Mouse (Mus musculus) intestine, embryonic 14.5 days (tissue): ENCODE results near the gene Card10. TPM values are rescaled to one million over a fixed set of nuclear protein-coding genes. Genes with fewer than 3 reads are reported as not detected.

ENCODE experiments used
- ATAC-seq: fragments of 200-750 bp; cut with Nextera tagmentation; replicated peaks from 2 replicates; pipeline ENCODE4 v1.8.0; 2017; ENCODE audit warnings: low read depth, moderate number of reproducible peaks, moderate TSS enrichment, moderate library complexity; ENCODE audit not compliant: low FRiP score, low TSS enrichment
- DNase-seq: peaks from one replicate; pipeline ENCODE4 v3.0.0-alpha.2; 2018; ENCODE audit warnings: low spot score
- H3K27ac ChIP-seq: fragments of 300-500 bp; sonication (generic); 2 replicates; pipeline ENCODE4 v1.5.1; 2014; ENCODE audit warnings: low read depth, mild to moderate bottlenecking, control low read depth
- H3K27me3 ChIP-seq: fragments of 300-500 bp; sonication (generic); replicated peaks from 2 replicates; pipeline ENCODE4 v1.6.1; 2014; ENCODE audit warnings: low read length, control low read depth; ENCODE audit not compliant: control insufficient read depth, insufficient read depth
- H3K36me3 ChIP-seq: fragments of 300-500 bp; sonication (generic); 2 replicates; pipeline ENCODE4 v1.6.1; 2014; ENCODE audit warnings: low read length, control low read depth; ENCODE audit not compliant: control insufficient read depth, insufficient read depth
- H3K4me1 ChIP-seq: fragments of 300-500 bp; sonication (generic); replicated peaks from 2 replicates; pipeline ENCODE4 v1.6.1; 2014; ENCODE audit warnings: low read length, control low read depth, mixed read lengths; ENCODE audit not compliant: control insufficient read depth, insufficient read depth
- H3K4me2 ChIP-seq: fragments of 300-500 bp; sonication (generic); 2 replicates; pipeline ENCODE4 v1.6.1; 2014; ENCODE audit warnings: low read length
- H3K4me3 ChIP-seq: fragments of 300-500 bp; sonication (generic); 2 replicates; pipeline ENCODE4 v1.5.1; 2014; ENCODE audit warnings: low read depth, low read length, control low read depth, mixed read lengths
- H3K9ac ChIP-seq: fragments of 300-500 bp; sonication (generic); 2 replicates; pipeline ENCODE4 v1.6.1; 2014; ENCODE audit warnings: mild to moderate bottlenecking, low read length
- H3K9me3 ChIP-seq: fragments of 300-500 bp; sonication (generic); 2 replicates; pipeline ENCODE4 v1.6.1; 2016; ENCODE audit warnings: low read length, control low read depth; ENCODE audit not compliant: control insufficient read depth
- WGBS: fragments of 180-500 bp; shearing (Covaris S2); extraction: QIAGEN DNeasy Blood & Tissue Kit; methylation state at CpG from one replicate; pipeline ENCODE4 v1.1.7; 2014; 5-methylcytosine and 5-hydroxymethylcytosine counted together
- polyA plus RNA-seq: library from polyadenylated mRNA; unstranded; fragments of >200 nt; fragmentation: Nextera tagmentation; extraction: Ambion mirVana; gene quantifications from 2 replicates; pipeline ENCODE4 v1.2.1, GENCODE M21; 2014

Gene Card10
- polyA plus RNA-seq, 1 experiment from 2014 or later = 8.6 TPM

DNA sequence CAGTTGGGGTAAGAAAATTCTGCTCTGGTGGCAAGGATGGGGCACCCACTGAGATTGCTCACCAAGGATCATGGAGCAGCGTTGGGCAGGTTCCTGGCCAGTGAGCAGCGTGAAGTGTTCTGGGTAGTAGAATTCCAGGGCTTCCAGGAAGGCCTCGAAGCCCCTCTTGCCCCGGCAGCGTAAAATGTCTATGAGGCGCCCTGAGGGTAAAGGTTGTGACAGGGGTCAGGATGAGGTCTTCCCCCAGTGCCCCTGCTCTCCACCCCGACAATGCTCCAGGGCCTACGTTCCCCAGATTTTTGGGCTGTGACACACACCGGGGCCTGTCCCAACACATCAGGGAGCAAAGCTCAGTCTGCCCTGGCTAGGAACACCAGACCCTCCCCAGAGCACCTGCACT is 1.3 kb downstream of the Card10 start:
- H3K27ac ChIP-seq = no peak overlapping the region
- H3K4me3 ChIP-seq = no peak overlapping the region
- 75% methylated on average over 9 of the region's 9 CpGs for WGBS
- H3K4me2 ChIP-seq = peak overlapping the region; percentile 96
- H3K27me3 ChIP-seq = peaks cover 13% of the 10 kb centered on the region
- no peaks in the 10 kb centered on the region for H3K9me3 ChIP-seq
- H3K4me1 ChIP-seq = peaks cover 19% of the 10 kb centered on the region
- no peaks in the 10 kb centered on the region for H3K36me3 ChIP-seq
- no peak overlapping the region for H3K9ac ChIP-seq
- ATAC-seq (no peak), DNase-seq (no peak)

DNA sequence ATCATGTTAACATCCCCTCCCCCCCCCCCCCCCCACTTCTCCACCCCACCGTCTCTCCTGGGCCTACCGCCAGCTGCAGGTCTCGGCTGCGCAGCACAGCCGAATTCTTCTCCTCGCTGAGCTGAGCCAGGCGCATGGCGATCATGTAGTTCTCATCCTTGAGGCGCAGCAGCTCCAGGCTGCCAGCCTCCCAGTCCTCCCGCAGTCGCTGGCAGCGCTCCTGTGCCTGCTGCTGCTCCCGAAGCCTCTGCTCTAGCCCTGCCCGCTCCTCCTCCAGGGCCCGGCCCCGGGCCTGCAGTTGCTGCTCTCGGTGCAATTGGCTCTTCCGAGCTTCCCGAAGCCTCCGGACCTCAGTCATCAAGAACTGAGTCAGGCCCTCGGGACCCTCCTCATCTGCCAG is 3.8 kb downstream of the Card10 start:
- no peak overlapping the region for H3K27ac ChIP-seq
- no peak for ATAC-seq
- H3K4me3 ChIP-seq = no peak overlapping the region
- peaks cover 30% of the 10 kb centered on the region for H3K4me1 ChIP-seq
- H3K27me3 ChIP-seq = peaks cover 13% of the 10 kb centered on the region
- H3K9ac ChIP-seq = 0 out of 2 replicates have a peak overlapping the region, but pooled peaks have one; percentile 13
- WGBS = 47% methylated on average over 21 of the region's 21 CpGs
- H3K36me3 ChIP-seq = no peaks in the 10 kb centered on the region
- H3K9me3 ChIP-seq = no peaks in the 10 kb centered on the region
- no peak overlapping the region for H3K4me2 ChIP-seq
- no peak for DNase-seq

DNA sequence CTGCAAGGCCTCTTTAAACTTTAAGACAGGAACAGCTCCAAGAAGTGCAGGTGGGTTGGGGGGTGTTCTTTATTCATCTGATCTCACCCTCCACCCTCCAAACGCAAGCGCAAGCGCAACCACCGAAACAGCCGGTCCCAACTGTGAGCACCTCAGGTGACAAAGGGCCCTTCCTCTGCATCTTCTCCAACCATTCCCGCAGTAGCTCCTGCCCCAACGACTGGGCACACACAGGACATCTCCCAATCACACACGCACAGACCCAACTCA is 5.8 kb downstream of the Card10 start:
- Histone ChIP-seq H3K4me3 (no peak overlapping the region), H3K27me3 (peaks cover 9% of the 10 kb centered on the region), H3K9me3 (no peaks in the 10 kb centered on the region), H3K9ac (no peak overlapping the region), H3K36me3 (no peaks in the 10 kb centered on the region), H3K4me2 (no peak overlapping the region), H3K27ac (no peak overlapping the region), H3K4me1 (peaks cover 21% of the 10 kb centered on the region; the same call in 1 of the 2 replicates)
- 74% methylated on average over 8 of the region's 8 CpGs for WGBS
- ATAC-seq (no peak), DNase-seq (no peak)

DNA sequence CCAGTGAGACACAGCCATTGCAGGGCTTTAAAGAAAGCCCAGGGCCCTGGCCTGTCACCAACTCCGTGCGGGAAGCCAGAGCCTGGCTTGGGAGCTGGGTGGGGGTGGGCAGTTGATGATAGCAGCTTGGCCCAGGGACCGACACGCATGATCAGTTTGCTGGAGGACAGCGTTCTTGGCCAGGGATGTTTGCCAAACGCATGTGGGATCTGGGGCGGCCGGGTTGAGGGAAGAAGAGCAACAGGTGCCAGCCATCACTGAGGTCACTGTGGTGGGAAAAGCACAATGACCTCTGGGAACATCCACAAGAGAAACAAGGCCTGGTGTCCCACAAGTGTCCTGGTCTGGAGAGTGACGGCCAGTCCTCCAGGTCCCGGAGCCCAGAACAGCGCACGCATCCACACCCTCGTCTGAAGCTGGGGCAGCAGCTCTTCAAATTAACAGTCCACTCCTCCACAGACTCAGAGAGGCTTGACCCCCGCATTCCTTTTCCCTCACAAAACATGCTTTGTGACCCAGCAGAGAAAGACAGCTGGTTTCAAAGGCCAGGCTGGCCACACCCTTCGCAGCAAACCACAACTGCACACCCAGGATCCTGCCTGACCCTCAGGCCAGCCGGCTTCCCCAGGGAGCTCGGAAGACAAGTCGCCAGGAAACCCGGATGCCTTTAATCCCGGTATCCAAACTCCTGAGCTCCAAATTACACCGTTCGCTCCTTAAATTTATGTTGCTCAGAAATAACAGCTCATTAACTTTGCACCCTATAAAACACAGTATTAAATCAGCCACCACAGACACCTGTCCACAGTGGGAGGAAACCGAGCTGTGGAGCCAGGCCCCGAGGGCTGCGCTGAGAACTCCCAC is 6.4 kb downstream of the Card10 start:
- WGBS = 39% methylated on average over 25 of the region's 25 CpGs
- Histone ChIP-seq H3K4me2 (no peak overlapping the region), H3K36me3 (no peaks in the 10 kb centered on the region), H3K27ac (no peak overlapping the region), H3K9ac (no peak overlapping the region), H3K9me3 (no peaks in the 10 kb centered on the region), H3K4me1 (peaks cover 19% of the 10 kb centered on the region; the same call in 1 of the 2 replicates), H3K4me3 (no peak overlapping the region), H3K27me3 (peaks cover 5% of the 10 kb centered on the region)
- ATAC-seq (0 out of 2 replicates have a peak, but pooled peaks have one; percentile 38), DNase-seq (no peak)

DNA sequence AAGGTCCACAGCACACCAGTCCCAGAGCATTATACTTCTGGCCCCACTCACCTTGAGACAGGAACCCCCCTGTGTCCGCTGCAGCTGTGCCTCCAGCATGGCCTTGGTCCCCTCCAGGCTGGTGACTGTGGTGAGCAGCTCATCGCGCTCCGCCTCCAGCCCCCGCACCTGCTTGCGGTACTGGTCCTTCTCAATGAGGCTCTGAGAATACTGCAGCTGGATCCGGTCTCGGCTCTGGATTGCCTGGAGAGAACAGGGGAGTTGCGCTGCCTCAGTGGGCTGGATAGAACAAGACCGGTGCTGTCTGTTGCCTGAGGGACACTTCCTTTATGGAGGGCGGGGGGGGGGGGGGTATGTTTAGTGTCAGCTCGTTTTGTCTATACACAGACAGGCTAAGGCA is 11.9 kb downstream of the Card10 start:
- Histone ChIP-seq H3K27ac (no peak overlapping the region), H3K9ac (no peak overlapping the region)

DNA sequence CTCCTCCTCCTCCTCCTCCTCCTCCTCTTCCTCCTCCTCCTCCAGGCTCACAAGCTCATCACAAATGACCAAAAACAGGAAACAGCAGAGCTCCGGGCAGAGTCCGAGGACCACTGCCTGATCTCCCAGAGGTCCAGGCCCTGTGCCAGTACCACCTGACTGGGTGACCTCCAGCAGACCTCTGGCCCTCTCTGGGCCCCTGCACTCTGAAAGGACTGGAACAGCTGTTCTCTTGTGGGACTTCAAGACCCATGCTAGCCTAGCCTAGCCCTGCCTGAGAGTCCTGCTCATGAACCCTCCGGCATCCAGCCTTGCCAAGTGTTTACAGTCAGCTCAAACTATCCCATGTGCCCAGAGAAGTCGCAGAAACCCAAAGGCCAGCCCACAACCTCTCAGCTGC is 12.4 kb downstream of the Card10 start:
- Histone ChIP-seq H3K27me3 (no peaks in the 10 kb centered on the region), H3K9ac (no peak overlapping the region), H3K9me3 (no peaks in the 10 kb centered on the region), H3K27ac (peak overlapping the region; percentile 27; the same call in 1 of the 2 replicates), H3K4me3 (no peak overlapping the region), H3K4me2 (no peak overlapping the region), H3K36me3 (no peaks in the 10 kb centered on the region), H3K4me1 (peaks cover 25% of the 10 kb centered on the region)
- ATAC-seq (no peak), DNase-seq (no peak)
- 45% methylated on average over 4 of the region's 4 CpGs for WGBS

More for the DNA sequence above, 11.9 kb downstream of the Card10 start:
- DNase-seq = no peak
- no peak overlapping the region for H3K4me2 ChIP-seq
- peaks cover 27% of the 10 kb centered on the region for H3K4me1 ChIP-seq
- H3K36me3 ChIP-seq = no peaks in the 10 kb centered on the region
- H3K27me3 ChIP-seq = no peaks in the 10 kb centered on the region
- 75% methylated on average over 12 of the region's 12 CpGs for WGBS
- no peak for ATAC-seq
- no peak overlapping the region for H3K4me3 ChIP-seq
- no peaks in the 10 kb centered on the region for H3K9me3 ChIP-seq

DNA sequence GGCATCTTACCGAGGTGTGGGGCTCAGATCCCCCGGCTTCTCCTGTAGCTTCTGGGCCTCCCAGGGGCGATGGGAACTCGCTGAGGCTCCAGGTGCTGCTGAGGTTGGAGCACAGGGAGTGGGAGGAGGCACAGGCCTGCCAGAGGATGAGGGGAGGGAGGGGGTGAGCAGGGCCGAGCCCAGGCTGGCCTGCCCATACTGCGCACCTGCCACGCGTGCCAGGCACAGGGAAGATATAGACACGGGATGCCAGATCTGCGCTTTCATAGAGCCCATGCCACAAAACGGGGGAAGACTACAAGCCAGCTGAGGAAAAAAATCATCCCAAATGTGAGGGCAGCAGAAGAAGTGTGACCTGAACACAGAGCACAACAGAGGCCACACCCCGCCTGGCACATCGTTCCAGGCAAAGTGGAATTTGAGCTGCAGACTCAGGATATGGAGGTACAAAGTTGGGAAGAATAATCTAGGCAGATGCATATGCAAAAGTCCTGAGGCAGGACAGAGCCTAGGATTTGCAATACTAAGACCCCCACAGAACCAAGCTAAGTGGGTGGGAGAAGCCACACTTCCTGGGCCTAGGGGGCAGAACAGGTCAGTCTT is 13.0 kb downstream of the Card10 start:
- 88% methylated on average over 13 of the region's 13 CpGs for WGBS
- no peak overlapping the region for H3K4me3 ChIP-seq

DNA sequence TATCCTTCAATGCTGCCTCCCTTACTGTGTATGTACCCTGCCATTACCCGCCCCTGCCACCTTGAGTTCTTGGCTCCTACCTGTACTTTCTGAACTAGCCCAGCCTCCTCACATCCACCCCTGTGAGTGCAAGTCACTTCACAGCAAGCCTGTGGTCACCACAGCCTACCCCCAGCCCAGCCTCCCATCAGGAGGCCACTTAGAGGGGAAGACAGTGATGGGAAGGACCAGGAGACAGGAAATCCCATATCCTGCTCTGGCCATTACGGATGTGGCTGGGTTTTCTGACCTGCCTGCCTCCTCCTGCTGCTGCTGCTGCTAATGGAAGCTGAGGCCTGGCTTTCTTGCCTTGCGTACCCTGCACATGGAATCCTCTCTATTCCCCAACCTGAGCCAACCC is 14.8 kb downstream of the Card10 start:
- 64% methylated on average over 3 of the region's 3 CpGs for WGBS
- no peaks in the 10 kb centered on the region for H3K9me3 ChIP-seq
- H3K9ac ChIP-seq = no peak overlapping the region
- no peaks in the 10 kb centered on the region for H3K27me3 ChIP-seq
- no peak for DNase-seq
- no peak overlapping the region for H3K4me3 ChIP-seq
- H3K27ac ChIP-seq = peak overlapping the region; percentile 57; the same call in 1 of the 2 replicates
- no peak overlapping the region for H3K4me2 ChIP-seq
- ATAC-seq = no peak
- no peaks in the 10 kb centered on the region for H3K36me3 ChIP-seq
- H3K4me1 ChIP-seq = peaks cover 25% of the 10 kb centered on the region

More for the DNA sequence above, 13.0 kb downstream of the Card10 start:
- Histone ChIP-seq H3K4me2 (no peak overlapping the region), H3K9me3 (no peaks in the 10 kb centered on the region), H3K27ac (no peak overlapping the region), H3K36me3 (no peaks in the 10 kb centered on the region), H3K9ac (no peak overlapping the region), H3K4me1 (peaks cover 25% of the 10 kb centered on the region), H3K27me3 (no peaks in the 10 kb centered on the region)
- no peak for ATAC-seq
- no peak for DNase-seq
